Mouse (Mus musculus) forebrain, embryonic 11.5 days (tissue): Measurements from ENCODE around the gene Drg1. TPM values are rescaled to one million over a fixed set of nuclear protein-coding genes. Genes with fewer than 3 reads are reported as not detected.

Experiments
- ATAC-seq: fragments of 200-750 bp; cut with Nextera tagmentation; replicated peaks from 2 replicates; pipeline ENCODE4 v1.8.0; 2017; ENCODE audit warnings: moderate TSS enrichment; ENCODE audit not compliant: low FRiP score
- DNase-seq: peaks from one replicate; pipeline ENCODE4 v3.0.0-alpha.2; 2017; ENCODE audit warnings: low spot score
- H3K27ac ChIP-seq: fragments of 300-500 bp; sonication (generic); 2 replicates; pipeline ENCODE4 v1.5.1; 2014; ENCODE audit warnings: low read depth, low read length
- H3K27me3 ChIP-seq: fragments of 300-500 bp; sonication (generic); 2 replicates; pipeline ENCODE4 v1.6.1; 2014; ENCODE audit warnings: mild to moderate bottlenecking, low read length, mixed read lengths; ENCODE audit not compliant: control insufficient read depth, insufficient read depth
- H3K36me3 ChIP-seq: fragments of 300-500 bp; sonication (generic); 2 replicates; pipeline ENCODE4 v1.6.1; 2014; ENCODE audit warnings: mild to moderate bottlenecking, low read length, moderate library complexity, mixed read lengths; ENCODE audit not compliant: control insufficient read depth, insufficient read depth
- H3K4me1 ChIP-seq: fragments of 300-500 bp; sonication (generic); replicated peaks from 2 replicates; pipeline ENCODE4 v1.6.1; 2014; ENCODE audit warnings: low read length, mixed read lengths; ENCODE audit not compliant: control insufficient read depth, insufficient read depth
- H3K4me2 ChIP-seq: fragments of 300-500 bp; sonication (generic); 2 replicates; pipeline ENCODE4 v1.6.1; 2014; ENCODE audit warnings: low read depth, mild to moderate bottlenecking, low read length, moderate library complexity, mixed read lengths; ENCODE audit not compliant: severe bottlenecking
- H3K4me3 ChIP-seq: fragments of 300-500 bp; sonication (generic); 2 replicates; pipeline ENCODE4 v1.5.1; 2014; ENCODE audit warnings: low read depth, low read length
- H3K9ac ChIP-seq: fragments of 300-500 bp; sonication (generic); 2 replicates; pipeline ENCODE4 v1.6.1; 2014; ENCODE audit warnings: low read length
- H3K9me3 ChIP-seq: fragments of 300-500 bp; sonication (generic); 2 replicates; pipeline ENCODE4 v1.6.1; 2016; ENCODE audit warnings: low read length, mixed read lengths; ENCODE audit not compliant: control insufficient read depth
- WGBS: fragments of 180-500 bp; shearing (Covaris S2); extraction: QIAGEN DNeasy Blood & Tissue Kit; methylation state at CpG from one replicate; pipeline ENCODE4 v1.1.7; 2014; 5-methylcytosine and 5-hydroxymethylcytosine counted together
- polyA plus RNA-seq: library from polyadenylated mRNA; unstranded; fragments of >200 nt; fragmentation: Nextera tagmentation; extraction: Ambion mirVana; gene quantifications from 2 replicates; pipeline ENCODE4 v1.2.1, GENCODE M21; 2014

Gene Drg1
- polyA plus RNA-seq, 1 experiment from 2014 or later = 299 TPM

- ATAC-seq (no peak), DNase-seq (no peak)
- peaks cover 4% of the 10 kb centered on the region; the same call in 1 of the 2 replicates for H3K4me1 ChIP-seq
- no peaks in the 10 kb centered on the region for H3K36me3 ChIP-seq
- peak overlapping the region; percentile 92 for H3K4me3 ChIP-seq
- H3K9ac ChIP-seq = peak overlapping the region; percentile 99
- 62% methylated on average over 5 of the region's 5 CpGs for WGBS
- peak overlapping the region; percentile 99; the same call in 1 of the 2 replicates for H3K4me2 ChIP-seq
- no peaks in the 10 kb centered on the region for H3K27me3 ChIP-seq
- H3K9me3 ChIP-seq = no peaks in the 10 kb centered on the region
- 0 out of 2 replicates have a peak overlapping the region, but pooled peaks have one; percentile 97 for H3K27ac ChIP-seq
Measured at GRCm38 (mm10) chr11:3287921-3288320, 21.7 kb upstream of the Drg1 start.

DNA sequence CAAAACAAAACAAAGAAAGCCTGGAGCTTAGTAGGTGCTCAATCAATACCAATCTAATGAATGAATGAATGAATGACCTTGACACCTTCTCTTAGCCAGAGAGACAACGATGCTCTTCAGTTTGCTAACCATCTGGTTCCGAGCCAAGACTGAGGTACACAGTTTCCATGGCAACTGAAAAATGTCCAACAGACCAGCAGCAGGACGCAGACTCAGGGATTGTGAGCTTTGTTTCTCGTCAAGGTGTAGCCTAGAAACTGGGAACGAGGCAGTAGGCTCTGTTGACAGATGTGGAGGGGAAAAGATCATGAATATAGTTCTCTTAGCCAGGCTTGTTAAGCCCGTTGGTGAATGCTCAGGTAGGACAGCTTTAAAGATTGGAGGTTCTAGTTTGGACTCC, 20.9 kb upstream of the Drg1 start:
- H3K36me3 ChIP-seq = no peaks in the 10 kb centered on the region
- H3K27me3 ChIP-seq = no peaks in the 10 kb centered on the region
- DNase-seq (no peak), ATAC-seq (no peak)
- H3K9ac ChIP-seq = no peak overlapping the region
- no peak overlapping the region for H3K27ac ChIP-seq
- H3K4me1 ChIP-seq = peaks cover 4% of the 10 kb centered on the region; the same call in 1 of the 2 replicates
- WGBS = 55% methylated on average over 6 of the region's 6 CpGs
- H3K9me3 ChIP-seq = no peaks in the 10 kb centered on the region
- no peak overlapping the region for H3K4me2 ChIP-seq
- no peak overlapping the region for H3K4me3 ChIP-seq

GRCm38 (mm10) chr11:3285940-3286339, 19.7 kb upstream of the Drg1 start:
- no peak overlapping the region for H3K4me2 ChIP-seq
- H3K36me3 ChIP-seq = no peaks in the 10 kb centered on the region
- H3K9ac ChIP-seq = no peak overlapping the region
- no peak overlapping the region for H3K27ac ChIP-seq
- no peaks in the 10 kb centered on the region for H3K27me3 ChIP-seq
- H3K9me3 ChIP-seq = peaks cover 4% of the 10 kb centered on the region; the same call in 1 of the 2 replicates
- DNase-seq = no peak
- H3K4me1 ChIP-seq = peaks cover 4% of the 10 kb centered on the region; the same call in 1 of the 2 replicates
- WGBS = 84% methylated on average over 3 of the region's 3 CpGs
- no peak for ATAC-seq
- H3K4me3 ChIP-seq = no peak overlapping the region

DNA sequence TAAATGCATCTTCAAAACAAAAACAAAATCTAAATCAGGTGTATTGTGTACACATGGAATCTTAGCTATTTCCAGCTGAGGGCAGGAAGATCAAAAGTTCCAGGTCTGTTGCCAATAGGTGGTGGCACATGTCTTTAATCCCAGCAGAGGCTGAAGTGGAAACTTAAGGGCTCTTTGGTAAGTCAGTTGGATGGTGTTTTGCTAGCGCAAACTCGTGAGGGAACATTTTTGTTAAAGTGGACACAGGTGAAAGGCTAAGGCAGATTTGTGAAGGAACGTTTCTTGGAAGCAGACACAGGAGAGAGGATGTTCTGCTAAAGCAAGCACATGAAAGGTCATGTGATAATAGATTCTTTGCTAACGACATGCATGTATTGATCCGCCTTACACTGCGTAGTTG, 17.4 kb upstream of the Drg1 start:
- Histone ChIP-seq H3K4me3 (no peak overlapping the region), H3K36me3 (no peaks in the 10 kb centered on the region), H3K4me1 (peaks cover 4% of the 10 kb centered on the region; the same call in 1 of the 2 replicates), H3K27me3 (no peaks in the 10 kb centered on the region), H3K27ac (no peak overlapping the region), H3K9me3 (peaks cover 4% of the 10 kb centered on the region; the same call in 1 of the 2 replicates), H3K4me2 (no peak overlapping the region), H3K9ac (no peak overlapping the region)
- DNase-seq (no peak), ATAC-seq (no peak)
- 95% methylated on average over 6 of the region's 6 CpGs for WGBS

- no peaks in the 10 kb centered on the region for H3K36me3 ChIP-seq
- H3K9me3 ChIP-seq = peaks cover 4% of the 10 kb centered on the region; the same call in 1 of the 2 replicates
- H3K27ac ChIP-seq = no peak overlapping the region
- ATAC-seq (no peak), DNase-seq (no peak)
- no peak overlapping the region for H3K4me2 ChIP-seq
- H3K4me1 ChIP-seq = peaks cover 3% of the 10 kb centered on the region; the same call in 1 of the 2 replicates
- H3K27me3 ChIP-seq = no peaks in the 10 kb centered on the region
- 84% methylated on average over 6 of the region's 6 CpGs for WGBS
- H3K4me3 ChIP-seq = no peak overlapping the region
- no peak overlapping the region for H3K9ac ChIP-seq
Measured at GRCm38 (mm10) chr11:3282887-3283286, 16.7 kb upstream of the Drg1 start.

DNA sequence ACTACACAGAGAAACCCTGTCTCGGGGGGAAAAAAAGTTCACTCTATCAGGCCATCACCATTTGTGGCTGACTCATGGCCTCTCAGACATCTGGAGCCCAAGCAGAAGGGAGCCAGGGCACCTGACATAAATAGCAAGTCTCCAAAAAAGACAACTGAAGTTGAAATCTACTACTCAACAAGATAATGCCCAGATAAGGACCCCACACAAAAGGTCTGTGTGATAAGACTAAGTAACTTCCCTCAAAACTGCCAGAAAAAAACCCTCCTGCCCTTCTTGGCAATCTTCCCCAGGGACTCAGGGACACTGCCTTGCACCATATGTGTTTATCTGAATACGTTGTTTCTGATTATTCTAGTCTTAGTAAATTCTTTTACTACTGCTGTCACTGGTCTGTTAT, 13.5 kb upstream of the Drg1 start:
- DNase-seq = no peak
- Histone ChIP-seq H3K4me2 (no peak overlapping the region), H3K4me1 (no peaks in the 10 kb centered on the region), H3K9me3 (peaks cover 4% of the 10 kb centered on the region; the same call in 1 of the 2 replicates), H3K27ac (no peak overlapping the region), H3K27me3 (no peaks in the 10 kb centered on the region), H3K36me3 (no peaks in the 10 kb centered on the region), H3K4me3 (no peak overlapping the region), H3K9ac (no peak overlapping the region)
- WGBS = 84% methylated on average over 2 of the region's 2 CpGs
- ATAC-seq = no peak

GRCm38 (mm10) chr11:3278351-3278750, 12.1 kb upstream of the Drg1 start:
- DNase-seq = no peak
- no peaks in the 10 kb centered on the region for H3K4me1 ChIP-seq
- H3K27me3 ChIP-seq = no peaks in the 10 kb centered on the region
- H3K4me3 ChIP-seq = no peak overlapping the region
- ATAC-seq = no peak
- H3K9ac ChIP-seq = no peak overlapping the region
- no peak overlapping the region for H3K4me2 ChIP-seq
- WGBS = 74% methylated on average over 5 of the region's 5 CpGs
- peaks cover 4% of the 10 kb centered on the region; the same call in 1 of the 2 replicates for H3K9me3 ChIP-seq
- no peak overlapping the region for H3K27ac ChIP-seq
- no peaks in the 10 kb centered on the region for H3K36me3 ChIP-seq

GRCm38 (mm10) chr11:3269241-3269640, 3.0 kb upstream of the Drg1 start:
- H3K9ac ChIP-seq = no peak overlapping the region
- 35% methylated on average over 4 of the region's 4 CpGs for WGBS
- no peak overlapping the region for H3K27ac ChIP-seq
- no peaks in the 10 kb centered on the region for H3K9me3 ChIP-seq
- H3K36me3 ChIP-seq = no peaks in the 10 kb centered on the region; the same call in 1 of the 2 replicates
- ATAC-seq (no peak), DNase-seq (no peak)
- no peaks in the 10 kb centered on the region for H3K4me1 ChIP-seq
- no peaks in the 10 kb centered on the region for H3K27me3 ChIP-seq
- no peak overlapping the region for H3K4me3 ChIP-seq
- no peak overlapping the region for H3K4me2 ChIP-seq

- H3K9me3 ChIP-seq = no peaks in the 10 kb centered on the region
- ATAC-seq (no peak), DNase-seq (no peak)
- H3K27ac ChIP-seq = no peak overlapping the region
- WGBS = 52% methylated on average over 7 of the region's 7 CpGs
- peak overlapping the region; percentile 97; the same call in 1 of the 2 replicates for H3K9ac ChIP-seq
- peak overlapping the region; percentile 70; the same call in 1 of the 2 replicates for H3K4me2 ChIP-seq
- no peaks in the 10 kb centered on the region for H3K27me3 ChIP-seq
- peaks cover 4% of the 10 kb centered on the region; the same call in 1 of the 2 replicates for H3K36me3 ChIP-seq
- H3K4me3 ChIP-seq = peak overlapping the region; percentile 78
- no peaks in the 10 kb centered on the region for H3K4me1 ChIP-seq
Measured at GRCm38 (mm10) chr11:3267133-3267532, 918 bp upstream of the Drg1 start.
